Mouse (Mus musculus): ENCODE data around the gene Klra17. TPM values are rescaled to one million over a fixed set of nuclear protein-coding genes. Genes with fewer than 3 reads are reported as not detected.
"Not testable (repeated sequence)": the region's sequence is repeated elsewhere in the genome, so short reads cannot be mapped to it uniquely, and the experiment has no call there.

Gene Klra17
- total RNA-seq (2017), result not detected in 2 replicates

DNA sequence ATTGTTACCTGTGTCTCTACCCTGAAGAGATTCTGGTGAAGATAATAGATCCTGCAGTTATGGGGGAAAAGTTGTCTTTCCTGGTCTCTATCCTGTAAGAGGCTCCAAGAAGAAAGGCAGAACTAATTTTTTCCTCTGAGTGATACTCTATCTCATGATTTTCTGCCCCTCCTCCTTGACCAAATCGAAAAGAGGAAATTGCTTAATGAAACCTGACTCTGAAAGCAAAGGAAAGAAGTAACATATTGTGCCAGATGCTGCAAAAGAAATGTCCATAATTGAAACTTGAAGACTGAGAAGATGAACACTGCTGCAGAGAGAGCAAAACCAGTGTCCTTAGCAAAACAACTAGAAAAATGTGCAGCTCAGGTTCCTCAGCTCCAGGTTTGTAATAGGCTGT, at the start of gene Klra17:
Gene Klra17, minus strand, starts transcription at position 124 of the 400 bp plus-strand sequence.
- ATAC-seq (replicated peaks; ENCODE audit: low read depth, poor library complexity, severe bottlenecking), result peak; percentile 87

DNA sequence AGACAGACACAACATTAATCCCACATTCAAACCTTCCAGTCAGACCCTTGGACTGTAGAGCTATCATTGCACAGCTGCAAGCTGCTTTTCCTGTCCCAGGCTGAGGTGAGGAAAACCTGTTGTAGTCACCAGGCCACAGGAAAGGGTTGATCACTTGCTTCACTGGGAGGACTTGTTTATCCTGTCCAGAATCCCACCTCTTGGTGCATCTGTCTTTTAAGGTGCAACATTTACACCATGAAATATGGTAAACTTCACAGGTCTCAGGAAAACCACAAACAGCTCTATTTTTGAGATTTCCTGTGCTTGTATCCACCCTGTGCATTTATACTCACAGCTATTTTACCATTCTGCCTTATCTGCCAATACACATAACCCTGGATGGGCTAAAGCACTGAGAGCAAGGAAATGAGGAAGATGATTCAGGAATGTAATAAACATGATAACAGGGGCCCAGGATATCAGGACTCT, 41.0 kb upstream of the Klra17 start, which contains the start of gene Klra5:
Gene Klra5, minus strand, starts transcription at position 175 of the 471 bp plus-strand sequence.
- ATAC-seq (replicated peaks; ENCODE audit: low read depth, poor library complexity, severe bottlenecking), result peak; percentile 90

DNA sequence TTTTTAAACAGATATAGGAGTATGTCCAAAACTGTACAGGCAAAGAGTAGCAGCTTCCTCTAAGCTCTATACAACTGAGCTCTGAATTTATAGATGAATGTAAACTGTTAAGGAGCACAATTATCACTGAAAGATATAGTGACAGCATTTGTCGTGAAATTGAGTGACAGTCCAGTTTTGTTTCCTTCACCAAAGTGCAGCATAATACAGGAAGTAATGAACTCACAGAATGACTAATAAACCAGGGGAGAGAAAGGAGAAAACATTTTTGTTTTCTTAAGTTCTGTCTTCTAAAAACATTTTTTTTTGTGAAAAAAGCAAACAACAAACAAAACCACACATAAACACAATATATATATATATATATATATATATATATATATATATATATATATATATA, 40.5 kb upstream of the Klra17 start:
- ATAC-seq (replicated peaks; ENCODE audit: low read depth, poor library complexity, severe bottlenecking), result peak; percentile 43; the same call in 1 of the 2 replicates

DNA sequence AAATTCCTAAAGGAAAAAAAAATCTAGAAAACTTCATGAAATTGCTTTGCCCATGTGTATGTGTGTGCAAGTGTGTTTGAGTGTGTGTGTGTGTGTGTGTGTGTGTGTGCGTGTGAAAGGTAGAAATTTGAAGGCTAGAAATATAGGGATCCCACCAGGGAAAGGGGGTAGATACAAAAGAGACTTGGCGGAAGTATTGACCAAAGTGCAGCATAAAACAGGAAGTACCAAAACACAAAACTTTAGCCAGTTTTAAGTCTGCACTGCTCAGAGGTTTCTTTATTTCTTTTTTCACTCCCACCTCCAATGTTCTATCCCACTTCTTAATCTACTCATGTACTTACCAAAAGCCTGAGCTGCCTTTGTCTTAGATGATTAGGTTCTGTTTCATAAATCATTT, 6.1 kb upstream of the Klra17 start:
- ATAC-seq (replicated peaks; ENCODE audit: low read depth, poor library complexity, severe bottlenecking), result 0 out of 2 replicates have a peak, but pooled peaks have one; percentile 42

DNA sequence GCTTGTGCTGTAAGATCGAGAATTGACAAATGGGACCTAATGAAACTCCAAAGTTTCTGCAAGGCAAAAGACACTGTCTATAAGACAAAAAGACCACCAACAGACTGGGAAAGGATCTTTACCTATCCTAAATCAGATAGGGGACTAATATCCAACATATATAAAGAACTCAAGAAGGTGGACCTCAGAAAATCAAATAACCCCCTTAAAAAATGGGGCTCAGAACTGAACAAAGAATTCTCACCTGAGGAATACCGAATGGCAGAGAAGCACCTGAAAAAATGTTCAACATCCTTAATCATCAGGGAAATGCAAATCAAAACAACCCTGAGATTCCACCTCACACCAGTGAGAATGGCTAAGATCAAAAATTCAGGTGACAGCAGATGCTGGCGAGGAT, 14.1 kb downstream of the Klra17 start, which contains the start of gene Gm17631:
Gene Gm17631, plus strand, starts transcription at position 301 of the 400 bp plus-strand sequence.
- ATAC-seq (replicated peaks; ENCODE audit: low read depth, poor library complexity, severe bottlenecking), result not testable (repeated sequence)

DNA sequence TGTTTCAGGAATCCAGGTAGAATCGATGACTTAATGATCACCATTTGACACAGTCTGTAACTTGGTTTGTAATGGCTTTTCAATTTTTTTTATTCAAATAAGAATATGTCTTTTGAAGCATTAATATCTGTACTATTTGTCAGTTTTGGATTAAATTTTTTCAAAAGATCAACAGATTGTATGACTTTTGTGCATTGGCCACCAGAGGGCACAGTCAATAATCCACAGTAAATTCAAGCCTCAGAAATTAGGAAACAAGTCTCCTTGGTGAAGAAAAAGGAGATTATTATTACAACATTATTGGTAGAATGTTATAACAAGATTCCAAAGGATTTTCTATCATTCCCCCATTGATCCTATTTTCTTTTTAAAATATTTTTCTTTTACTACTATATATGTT, 50.9 kb downstream of the Klra17 start:
- ATAC-seq (replicated peaks; ENCODE audit: low read depth, poor library complexity, severe bottlenecking), result no peak

DNA sequence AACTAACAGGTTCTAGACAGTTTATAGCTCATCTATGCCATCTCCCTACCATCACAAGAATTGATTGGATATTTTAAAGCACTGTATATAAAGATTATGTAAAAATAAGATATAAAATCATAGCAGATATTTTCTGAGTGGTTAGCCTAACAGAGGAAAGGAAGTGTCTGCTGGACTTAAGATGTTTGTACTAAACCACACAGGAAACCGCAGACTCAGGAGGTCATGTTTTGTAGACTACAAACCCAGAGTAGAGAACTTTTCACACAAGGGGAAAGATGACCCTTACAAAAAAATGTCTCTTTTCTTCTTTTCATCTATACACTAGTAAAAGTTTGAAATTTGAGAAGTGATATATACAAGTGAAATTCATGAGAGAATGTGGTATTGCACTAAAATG, 52.5 kb downstream of the Klra17 start:
- peak; percentile 96 for ATAC-seq (replicated peaks; ENCODE audit: low read depth, poor library complexity, severe bottlenecking)

DNA sequence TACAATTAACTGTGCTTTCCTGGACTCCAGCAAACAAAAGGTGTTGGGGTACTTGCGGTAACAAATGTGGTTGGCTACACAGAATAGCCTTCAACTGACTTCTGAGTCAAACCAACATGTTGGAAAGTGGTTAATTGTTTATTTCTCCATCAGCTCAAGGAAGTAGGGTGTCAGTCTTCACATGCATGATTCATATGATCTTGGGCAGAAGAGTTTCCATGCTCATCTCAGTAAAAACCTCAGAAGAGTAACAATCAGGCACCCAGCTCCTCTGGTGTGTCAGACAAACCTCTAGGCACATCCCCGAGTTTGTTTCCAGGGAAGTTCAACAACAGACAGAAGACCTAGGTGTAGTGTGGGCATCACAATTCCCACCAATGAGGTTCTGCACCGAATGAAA, 58.7 kb downstream of the Klra17 start:
- no peak for ATAC-seq (replicated peaks; ENCODE audit: low read depth, poor library complexity, severe bottlenecking)

DNA sequence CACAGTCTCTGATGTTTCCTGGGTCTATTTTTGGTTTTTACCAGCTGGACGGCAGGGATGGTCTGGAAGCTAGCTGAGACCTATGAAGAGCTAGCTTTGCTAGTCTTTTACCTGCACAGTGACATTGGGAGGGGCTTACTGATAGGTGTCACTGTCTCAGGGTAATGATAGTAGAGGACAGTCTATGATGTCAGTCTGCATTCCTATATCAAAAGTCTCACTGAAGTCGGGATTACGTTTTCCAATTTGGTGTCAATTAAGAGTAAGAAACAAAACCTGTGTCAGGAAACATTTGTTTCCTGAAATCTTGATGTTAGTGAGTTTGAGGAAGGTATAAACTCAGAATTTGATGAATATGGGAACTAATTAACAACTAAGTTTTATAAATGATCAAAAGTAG, 92.3 kb downstream of the Klra17 start, which contains the start of gene Gm156:
Gene Gm156, minus strand, starts transcription at position 101 of the 400 bp plus-strand sequence.
- not testable (repeated sequence) for ATAC-seq (replicated peaks; ENCODE audit: low read depth, poor library complexity, severe bottlenecking)

Other genes starting within 250 kb of the Klra17 start
- not detected in 2 replicates for gene Klrc3, start 233.3 kb downstream of the Klra17 start, total RNA-seq (2017)
- gene Klrc2, start 216.0 kb downstream of the Klra17 start, total RNA-seq (2017), result not detected in 2 replicates
- not detected in 2 replicates for gene Klrc1, start 197.7 kb downstream of the Klra17 start, total RNA-seq (2017)
- not detected in 2 replicates for gene Klri1, start 159.5 kb downstream of the Klra17 start, total RNA-seq (2017)
- gene Klri2, start 136.2 kb downstream of the Klra17 start, total RNA-seq (2017), result 0.09 TPM in 1 of 2 replicates, not detected in the other
- gene Gm156, start 92.4 kb downstream of the Klra17 start, total RNA-seq (2017), result not detected in 2 replicates
- not detected in 2 replicates for gene Gm17631, start 14.0 kb downstream of the Klra17 start, total RNA-seq (2017)
- not detected in 2 replicates for gene Klra5, start 41.0 kb upstream of the Klra17 start, total RNA-seq (2017)
- not detected in 2 replicates for gene Klra6, start 150.3 kb upstream of the Klra17 start, total RNA-seq (2017)
- gene Klra4, start 190.6 kb upstream of the Klra17 start, total RNA-seq (2017), result not detected in 2 replicates

Measured in common myeloid progenitor, adult 5-6 weeks (primary cell).